Mouse (Mus musculus) kidney, adult 2 months (tissue): Measurements from ENCODE around the gene Nelfe.
"Not testable (repeated sequence)": the region's sequence is repeated elsewhere in the genome, so short reads cannot be mapped to it uniquely, and the experiment has no call there.

Experiments
- CTCF ChIP-seq: fragments of 200-500 bp; conservative IDR thresholded peaks from 2 replicates; pipeline ENCODE4 v1.5.1; 2011; ENCODE audit warnings: low read depth, mild to moderate bottlenecking, control low read depth, low read length, moderate library complexity, mixed read lengths; ENCODE audit not compliant: insufficient read depth, insufficient read length
- POLR2A ChIP-seq: fragments of 200-500 bp; IDR thresholded peaks from one replicate; pipeline ENCODE4 v1.6.1; 2011; ENCODE audit warnings: low read depth, low read length, control low read depth

DNA sequence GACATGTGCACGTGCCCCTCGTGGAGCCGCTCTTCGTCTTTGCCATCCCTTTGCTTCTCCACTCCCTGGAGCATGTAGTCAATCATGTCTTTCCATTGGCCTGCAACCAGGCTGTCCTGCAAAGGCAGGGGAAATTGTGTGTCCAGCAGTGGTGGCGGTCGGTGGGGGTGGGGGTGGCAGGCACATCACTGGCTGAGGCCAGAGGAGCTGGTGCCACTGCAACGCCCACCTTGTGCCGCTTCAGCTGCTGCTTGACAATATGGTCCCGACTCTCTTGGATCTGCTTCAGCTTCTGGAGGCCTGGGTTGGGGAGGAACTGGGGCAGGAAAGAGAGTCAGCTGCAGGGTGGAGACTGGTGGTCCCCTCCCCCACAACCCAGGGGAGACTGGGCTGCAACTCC is 47.4 kb upstream of the Nelfe start:
- TF ChIP-seq CTCF, POLR2A: not testable (repeated sequence)
